Mouse (Mus musculus) CH12.LX (cell line): ENCODE measurements at regions not wholly inside any gene's neighbourhood (a gene's known extent, or its start where the extent isn't known, plus 50 kb on each side); places are given as distances from the start of the nearest gene placed in this dataset.
A peak's percentile ranks its signal among the peaks of the same experiment; 100 is the strongest.

Source experiments
- DNase-seq: peaks from one replicate; pipeline ENCODE4 v3.0.0-alpha.2; 2013; ENCODE audit errors: extremely low read depth
- H3K27ac ChIP-seq: 2 replicates; pipeline ENCODE4 v1.5.1; 2012; ENCODE audit warnings: low read depth, mild to moderate bottlenecking, control low read depth, moderate library complexity; ENCODE audit not compliant: insufficient read depth
- H3K27me3 ChIP-seq: replicated peaks from 2 replicates; pipeline ENCODE3; 2012; ENCODE audit warnings: inconsistent platforms
- H3K36me3 ChIP-seq, 2 experiments: replicated peaks in 1 of 2; 2 replicates each; pipeline versions ENCODE3 to v1.6.1; 2012; ENCODE audit warnings: inconsistent platforms in 1 of 2, low read length in 1 of 2, mild to moderate bottlenecking in 1 of 2, mixed read lengths in 1 of 2, moderate library complexity in 1 of 2; ENCODE audit not compliant: control insufficient read depth in 1 of 2, insufficient read depth in 1 of 2
- H3K4me1 ChIP-seq, 2 experiments: 2 replicates each; pipeline ENCODE4 v1.6.1; 2012; ENCODE audit warnings: inconsistent platforms in 1 of 2, moderate library complexity in 1 of 2; ENCODE audit not compliant: insufficient read depth in 2 of 2, control insufficient read depth in 1 of 2
- H3K4me2 ChIP-seq: 2 replicates; pipeline ENCODE4 v1.6.1; 2012; ENCODE audit warnings: low read depth, mild to moderate bottlenecking, control low read depth; ENCODE audit not compliant: poor library complexity, insufficient read depth, severe bottlenecking
- H3K4me3 ChIP-seq, 3 experiments: fragments of 150-350 bp in 1 of 3; sonication (generic) in 1 of 3; replicated peaks in 1 of 3; 2 replicates each; pipeline versions ENCODE3 to v1.5.1; 2011 to 2012; ENCODE audit warnings: low read depth in 2 of 3, low read length in 2 of 3, mild to moderate bottlenecking in 2 of 3, moderate library complexity in 2 of 3, control low read depth in 1 of 3, improper control_type of control experiment in 1 of 3, inconsistent platforms in 1 of 3, mixed read lengths in 1 of 3; ENCODE audit not compliant: poor library complexity in 1 of 3
- H3K79me2 ChIP-seq: replicated peaks from 2 replicates; pipeline ENCODE4 v1.6.1; 2012; ENCODE audit warnings: mild to moderate bottlenecking, moderate library complexity; ENCODE audit not compliant: control insufficient read depth, poor library complexity, insufficient read depth, severe bottlenecking; ENCODE audit errors: extremely low read depth
- H3K9ac ChIP-seq: 2 replicates; pipeline ENCODE4 v1.6.1; 2012; ENCODE audit warnings: low read depth, mild to moderate bottlenecking, control low read depth, moderate library complexity; ENCODE audit not compliant: insufficient read depth
- H3K9me3 ChIP-seq: replicated peaks from 2 replicates; pipeline ENCODE3; 2012; ENCODE audit warnings: low read length, inconsistent platforms, mixed read lengths
- CHD2 ChIP-seq: IDR thresholded peaks from 2 replicates; pipeline ENCODE4 v1.6.1; 2011; ENCODE audit warnings: low read length, improper control_type of control experiment
- ELF1 ChIP-seq: IDR thresholded peaks from 2 replicates; pipeline ENCODE4 v1.6.1; 2014; ENCODE audit warnings: low read depth, mild to moderate bottlenecking, inconsistent platforms, low read length, improper control_type of control experiment
- EP300 ChIP-seq: IDR thresholded peaks from 2 replicates; pipeline ENCODE4 v1.6.1; 2011; ENCODE audit warnings: low read length, improper control_type of control experiment
- ETS1 ChIP-seq: conservative IDR thresholded peaks from 2 replicates; pipeline ENCODE4 v1.6.1; 2012; ENCODE audit warnings: low read depth, mild to moderate bottlenecking, inconsistent platforms, low read length, improper control_type of control experiment, moderate library complexity
- HCFC1 ChIP-seq: IDR thresholded peaks from 2 replicates; pipeline ENCODE4 v1.6.1; 2012; ENCODE audit warnings: low read depth, mild to moderate bottlenecking, inconsistent platforms, low read length, improper control_type of control experiment
- JUND ChIP-seq: conservative IDR thresholded peaks from 2 replicates; pipeline ENCODE4 v1.6.1; 2011; ENCODE audit warnings: low read depth, low read length, improper control_type of control experiment
- KAT2A ChIP-seq: IDR thresholded peaks from 2 replicates; pipeline ENCODE4 v1.6.1; 2012; ENCODE audit warnings: low read length, improper control_type of control experiment, inconsistent platforms; ENCODE audit not compliant: insufficient replicate concordance
- MAFK ChIP-seq: IDR thresholded peaks from 2 replicates; pipeline ENCODE4 v1.6.1; 2011; ENCODE audit warnings: low read length, improper control_type of control experiment; ENCODE audit not compliant: insufficient replicate concordance
- MAX ChIP-seq: IDR thresholded peaks from 2 replicates; pipeline ENCODE4 v1.6.1; 2011; ENCODE audit warnings: low read length, improper control_type of control experiment
- MAZ ChIP-seq: IDR thresholded peaks from 2 replicates; pipeline ENCODE4 v1.6.1; 2012; ENCODE audit warnings: low read depth, mild to moderate bottlenecking, inconsistent platforms, low read length, improper control_type of control experiment, moderate library complexity
- MEF2A ChIP-seq: IDR thresholded peaks from 2 replicates; pipeline ENCODE4 v1.6.1; 2014; ENCODE audit warnings: low read depth, mild to moderate bottlenecking, inconsistent platforms, low read length, improper control_type of control experiment, borderline replicate concordance
- MXI1 ChIP-seq: IDR thresholded peaks from 2 replicates; pipeline ENCODE4 v1.6.1; 2011; ENCODE audit warnings: mild to moderate bottlenecking, low read depth, low read length, improper control_type of control experiment
- MYC ChIP-seq: IDR thresholded peaks from 2 replicates; pipeline ENCODE4 v1.6.1; 2011; ENCODE audit warnings: low read depth, mild to moderate bottlenecking, improper control_type of control experiment, low read length
- NELFE ChIP-seq: IDR thresholded peaks from 2 replicates; pipeline ENCODE4 v1.6.1; 2011; ENCODE audit warnings: low read depth, low read length, improper control_type of control experiment
- PAX5 ChIP-seq: IDR thresholded peaks from 2 replicates; pipeline ENCODE4 v1.6.1; 2012; ENCODE audit warnings: low read length, inconsistent platforms, mixed read lengths
- POLR2A ChIP-seq: IDR thresholded peaks from 2 replicates; pipeline ENCODE4 v1.6.1; 2011; ENCODE audit warnings: low read depth, mild to moderate bottlenecking, improper control_type of control experiment, low read length
- POLR2AphosphoS2 ChIP-seq: IDR thresholded peaks from 2 replicates; pipeline ENCODE4 v1.6.1; 2011; ENCODE audit warnings: low read depth, low read length, improper control_type of control experiment
- RCOR1 ChIP-seq: conservative IDR thresholded peaks from 2 replicates; pipeline ENCODE4 v1.6.1; 2012; ENCODE audit warnings: low read depth, mild to moderate bottlenecking, inconsistent platforms, low read length, improper control_type of control experiment
- SIN3A ChIP-seq: IDR thresholded peaks from 2 replicates; pipeline ENCODE4 v1.6.1; 2012; ENCODE audit warnings: low read length, improper control_type of control experiment, inconsistent platforms
- SMC3 ChIP-seq: IDR thresholded peaks from 2 replicates; pipeline ENCODE4 v1.6.1; 2011; ENCODE audit warnings: low read depth, low read length, improper control_type of control experiment
- TCF12 ChIP-seq: IDR thresholded peaks from 2 replicates; pipeline ENCODE4 v1.6.1; 2014; ENCODE audit warnings: low read depth, mild to moderate bottlenecking, inconsistent platforms, low read length, improper control_type of control experiment
- USF2 ChIP-seq: conservative IDR thresholded peaks from 2 replicates; pipeline ENCODE4 v1.6.1; 2011; ENCODE audit warnings: low read depth, low read length, improper control_type of control experiment
- ZNF384 ChIP-seq: IDR thresholded peaks from 2 replicates; pipeline ENCODE4 v1.6.1; 2012; ENCODE audit warnings: low read depth, low read length, improper control_type of control experiment, inconsistent platforms
- dilution Hi-C: fragments of 300-500 bp; cut with MboI; formaldehyde crosslinking; loops from 2 replicates; pipeline ENCODE4 v1.14.3; 2020; ENCODE audit warnings: low sequenced_read_pairs; ENCODE audit not compliant: extremely low pct_unique_long_range_greater_than_20kb, extremely low pct_ligation_motif_present
- in situ Hi-C: fragments of 300-500 bp; cut with MboI; formaldehyde crosslinking; loops from 3 replicates; pipeline ENCODE4 v1.14.3; 2019; ENCODE audit warnings: low sequenced_read_pairs, low pct_ligation_motif_present, low pct_unique_long_range_greater_than_20kb, mixed read lengths

- peak; percentile 18 for TF ChIP-seq SMC3
- peak; percentile 59; the same call in 1 of the 2 replicates for TF ChIP-seq CHD2
- peak; percentile 80 for TF ChIP-seq MXI1
- TF ChIP-seq NELFE: no peak
- no peak for TF ChIP-seq MAFK
- TF ChIP-seq KAT2A: no peak
- peak; percentile 72 for TF ChIP-seq SIN3A
- TF ChIP-seq, all 38 proteins: peak for 12
These were observed 407.1 kb downstream of the Bcor start (continued) for GRCm38 (mm10) chrX:11752973-11753590.

GRCm38 (mm10) chrX:11755046-11755445, 405.1 kb downstream of the Bcor start:
- no peaks in the 10 kb centered on the region for H3K79me2 ChIP-seq
- H3K4me3 ChIP-seq: no peak overlapping the region
- H3K4me2 ChIP-seq: no peak overlapping the region
- DNase-seq: no peak
- peaks cover 4 to 23% of the 10 kb centered on the region in 2 experiments; a peak in 3 of 4 replicates for H3K4me1 ChIP-seq
- no peak overlapping the region for H3K27ac ChIP-seq
- no peaks in the 10 kb centered on the region for H3K27me3 ChIP-seq
- no peak for TF ChIP-seq USF2
- TF ChIP-seq ETS1: no peak
- TF ChIP-seq MYC: no peak
- no peak for TF ChIP-seq RCOR1
- TF ChIP-seq TCF12: no peak
- H3K9me3 ChIP-seq: peaks cover 3% of the 10 kb centered on the region
- dilution Hi-C loops: no loop called here
- in situ Hi-C loops: loop anchor here (10.0 kb wide), 1 partner anchor 80 kb away; no protein-coding TSS in a partner anchor
- no peak overlapping the region for H3K9ac ChIP-seq
- H3K36me3 ChIP-seq: no peaks in the 10 kb centered on the region

- H3K27ac ChIP-seq: no peak overlapping the region
- H3K36me3 ChIP-seq: no peaks in the 10 kb centered on the region
- DNase-seq: no peak
- no peaks in the 10 kb centered on the region for H3K27me3 ChIP-seq
- H3K79me2 ChIP-seq: no peaks in the 10 kb centered on the region
- peaks cover 10% of the 10 kb centered on the region for H3K9me3 ChIP-seq
- in situ Hi-C loops: no loop called here
- no peaks in the 10 kb centered on the region for H3K4me1 ChIP-seq
- no peak overlapping the region for H3K9ac ChIP-seq
- no peak overlapping the region for H3K4me3 ChIP-seq
- H3K4me2 ChIP-seq: no peak overlapping the region
- dilution Hi-C loops: no loop called here
- TF ChIP-seq MAZ (no peak), MXI1 (no peak), KAT2A (no peak), ELF1 (no peak), JUND (no peak), PAX5 (no peak), MAX (no peak), SIN3A (no peak), MAFK (no peak), NELFE (no peak), TCF12 (no peak), POLR2AphosphoS2 (no peak), ETS1 (no peak), EP300 (no peak), POLR2A (no peak), ZNF384 (no peak), HCFC1 (no peak), SMC3 (no peak), CHD2 (no peak), MEF2A (no peak)
These were observed 396.6 kb downstream of the Bcor start for GRCm38 (mm10) chrX:11763351-11764082.
